Mouse (Mus musculus) forebrain, embryonic 14.5 days (tissue): ENCODE results near the gene Ppfibp2. TPM values are rescaled to one million over a fixed set of nuclear protein-coding genes. Genes with fewer than 3 reads are reported as not detected.

Source experiments
- ATAC-seq: fragments of 200-750 bp; cut with Nextera tagmentation; 2 replicates; pipeline ENCODE4 v1.8.0; 2017; ENCODE audit warnings: mild to moderate bottlenecking, moderate library complexity
- DNase-seq: peaks from one replicate; pipeline ENCODE4 v3.0.0-alpha.2; 2015; ENCODE audit warnings: low spot score
- H3K27ac ChIP-seq: fragments of 300-500 bp; sonication (generic); 2 replicates; pipeline ENCODE4 v1.5.1; 2014; ENCODE audit warnings: low read depth, mild to moderate bottlenecking, control low read depth, low read length, moderate library complexity
- H3K27me3 ChIP-seq: fragments of 300-500 bp; sonication (generic); replicated peaks from 2 replicates; pipeline ENCODE4 v1.6.1; 2014; ENCODE audit warnings: low read length, control low read depth, mixed read lengths; ENCODE audit not compliant: control insufficient read depth, insufficient read depth
- H3K36me3 ChIP-seq: fragments of 300-500 bp; sonication (generic); 2 replicates; pipeline ENCODE4 v1.6.1; 2014; ENCODE audit warnings: low read length, control low read depth; ENCODE audit not compliant: control insufficient read depth, insufficient read depth
- H3K4me1 ChIP-seq: fragments of 300-500 bp; sonication (generic); 2 replicates; pipeline ENCODE4 v1.6.1; 2014; ENCODE audit warnings: antibody characterized with exemption, low read length, control low read depth; ENCODE audit not compliant: control insufficient read depth, insufficient read depth
- H3K4me2 ChIP-seq: fragments of 300-500 bp; sonication (generic); 2 replicates; pipeline ENCODE4 v1.6.1; 2014; ENCODE audit warnings: mild to moderate bottlenecking, control low read depth, low read length
- H3K4me3 ChIP-seq: fragments of 300-500 bp; sonication (generic); 2 replicates; pipeline ENCODE4 v1.5.1; 2014; ENCODE audit warnings: low read depth, low read length, control low read depth
- H3K9ac ChIP-seq: fragments of 300-500 bp; sonication (generic); 2 replicates; pipeline ENCODE4 v1.6.1; 2014; ENCODE audit warnings: mild to moderate bottlenecking, low read length, control low read depth, moderate library complexity
- H3K9me3 ChIP-seq: fragments of 300-500 bp; sonication (generic); replicated peaks from 2 replicates; pipeline ENCODE4 v1.6.1; 2016; ENCODE audit warnings: low read length, control low read depth, mixed read lengths; ENCODE audit not compliant: control insufficient read depth
- WGBS: fragments of 180-500 bp; shearing (Covaris S2); extraction: QIAGEN DNeasy Blood & Tissue Kit; methylation state at CpG from one replicate; pipeline ENCODE4 v1.1.7; 2014; 5-methylcytosine and 5-hydroxymethylcytosine counted together
- polyA plus RNA-seq: library from polyadenylated mRNA; unstranded; fragments of >200 nt; fragmentation: Nextera tagmentation; extraction: Ambion mirVana; gene quantifications from 2 replicates; pipeline ENCODE4 v1.2.1, GENCODE M21; 2014

Ppfibp2 gene
- polyA plus RNA-seq, 1 experiment from 2014 or later = 1.6 TPM

GRCm38 (mm10) chr7:107746036-107746435, 151.0 kb downstream of the Ppfibp2 start:
- H3K4me3 ChIP-seq = no peak overlapping the region
- no peaks in the 10 kb centered on the region for H3K36me3 ChIP-seq
- H3K9me3 ChIP-seq = no peaks in the 10 kb centered on the region
- H3K9ac ChIP-seq = no peak overlapping the region
- H3K27me3 ChIP-seq = no peaks in the 10 kb centered on the region
- no peak for ATAC-seq
- DNase-seq = no peak
- H3K4me2 ChIP-seq = no peak overlapping the region
- 92% methylated on average over 8 of the region's 8 CpGs for WGBS
- H3K27ac ChIP-seq = no peak overlapping the region
- no peaks in the 10 kb centered on the region for H3K4me1 ChIP-seq

DNA sequence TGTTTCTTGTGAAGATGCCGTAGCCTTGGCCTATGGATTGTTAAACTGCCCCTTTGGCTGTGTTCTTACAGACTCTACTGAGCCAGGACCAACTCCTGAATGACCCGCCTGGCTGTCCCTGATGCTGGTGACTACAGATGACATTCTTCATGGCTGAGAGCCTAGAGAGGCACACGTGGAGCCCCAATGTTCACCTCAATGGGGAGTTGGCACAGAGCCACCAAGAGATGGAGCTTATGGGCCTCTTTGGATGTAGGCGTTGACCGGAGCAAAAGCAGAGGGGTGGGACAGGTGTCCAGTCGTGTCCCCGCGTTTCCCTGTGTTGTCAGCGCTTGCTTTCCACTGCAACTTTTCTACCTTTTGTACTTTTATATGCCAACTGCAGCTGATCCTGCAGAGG, 152.5 kb downstream of the Ppfibp2 start:
- ATAC-seq = peak; percentile 34; the same call in 1 of the 2 replicates
- no peak overlapping the region for H3K9ac ChIP-seq
- H3K4me1 ChIP-seq = no peaks in the 10 kb centered on the region
- DNase-seq = no peak
- no peak overlapping the region for H3K4me2 ChIP-seq
- no peaks in the 10 kb centered on the region for H3K9me3 ChIP-seq
- 80% methylated on average over 9 of the region's 9 CpGs for WGBS
- H3K4me3 ChIP-seq = no peak overlapping the region
- no peaks in the 10 kb centered on the region for H3K27me3 ChIP-seq
- H3K27ac ChIP-seq = no peak overlapping the region
- H3K36me3 ChIP-seq = no peaks in the 10 kb centered on the region

GRCm38 (mm10) chr7:107747954-107748353, 152.9 kb downstream of the Ppfibp2 start:
- H3K4me2 ChIP-seq = no peak overlapping the region
- H3K4me3 ChIP-seq = no peak overlapping the region
- H3K27me3 ChIP-seq = no peaks in the 10 kb centered on the region
- DNase-seq = peak; percentile 61
- ATAC-seq = peak; percentile 16; the same call in 1 of the 2 replicates
- H3K36me3 ChIP-seq = no peaks in the 10 kb centered on the region
- H3K27ac ChIP-seq = no peak overlapping the region
- H3K4me1 ChIP-seq = no peaks in the 10 kb centered on the region
- 15% methylated on average over 2 of the region's 2 CpGs for WGBS
- no peak overlapping the region for H3K9ac ChIP-seq
- no peaks in the 10 kb centered on the region for H3K9me3 ChIP-seq

- no peaks in the 10 kb centered on the region for H3K27me3 ChIP-seq
- no peak overlapping the region for H3K4me2 ChIP-seq
- no peaks in the 10 kb centered on the region for H3K9me3 ChIP-seq
- ATAC-seq (peak; percentile 73), DNase-seq (peak; percentile 84)
- no peak overlapping the region for H3K9ac ChIP-seq
- no peaks in the 10 kb centered on the region for H3K36me3 ChIP-seq
- no peak overlapping the region for H3K27ac ChIP-seq
- H3K4me1 ChIP-seq = no peaks in the 10 kb centered on the region
- H3K4me3 ChIP-seq = no peak overlapping the region
- 5% methylated on average over 3 of the region's 3 CpGs for WGBS
These were observed 154.3 kb downstream of the Ppfibp2 start for GRCm38 (mm10) chr7:107749270-107749669.

DNA sequence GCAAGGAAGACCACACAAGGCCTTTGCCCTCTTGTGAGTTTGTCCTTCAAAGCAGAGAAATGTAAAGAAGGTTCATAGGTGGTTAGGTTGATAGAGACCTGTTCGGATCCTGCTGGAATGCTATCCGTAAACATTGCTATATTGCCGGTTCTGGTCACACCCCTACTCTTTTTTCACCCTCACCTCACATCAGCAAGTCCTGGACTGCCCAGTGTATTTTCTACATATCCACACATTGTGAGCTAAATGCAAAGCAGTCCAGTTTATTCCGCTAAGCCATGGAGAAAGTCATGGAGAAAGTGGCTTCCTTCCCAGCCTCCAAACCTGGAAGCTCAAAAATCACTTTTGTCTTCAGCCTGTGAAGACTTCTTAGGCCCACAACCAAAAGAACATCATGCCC, 154.7 kb downstream of the Ppfibp2 start:
- WGBS = 95% methylated on average over 4 of the region's 4 CpGs
- no peak for DNase-seq

DNA sequence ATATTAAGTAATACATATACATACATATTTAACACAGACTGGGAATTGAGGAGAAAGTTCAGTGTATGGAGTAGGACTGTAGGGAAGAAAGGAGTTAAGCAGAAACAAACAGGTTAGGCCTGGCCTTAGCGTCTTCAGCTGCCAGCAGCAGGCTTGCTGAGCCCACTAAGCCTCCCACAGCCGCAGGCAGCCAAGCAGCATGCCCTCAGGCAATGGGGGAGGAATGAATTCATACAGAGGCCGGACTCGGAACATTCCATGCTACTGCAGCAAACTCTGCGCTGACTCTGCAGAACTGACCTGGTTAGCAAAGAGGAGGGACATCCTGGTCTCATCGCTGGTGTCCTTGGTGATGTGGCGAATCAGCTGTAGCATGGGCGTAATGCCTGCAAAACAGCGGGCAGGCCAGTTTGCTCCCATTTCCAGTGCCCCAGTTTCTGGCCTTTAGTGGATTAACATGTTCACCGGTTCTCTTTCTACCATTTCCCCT, 157.1 kb downstream of the Ppfibp2 start:
- WGBS = 69% methylated on average over 10 of the region's 10 CpGs
- ATAC-seq = no peak

More for the DNA sequence above, 154.7 kb downstream of the Ppfibp2 start:
- Histone ChIP-seq H3K9ac (no peak overlapping the region), H3K36me3 (no peaks in the 10 kb centered on the region), H3K4me1 (no peaks in the 10 kb centered on the region), H3K27me3 (no peaks in the 10 kb centered on the region), H3K4me3 (no peak overlapping the region), H3K4me2 (no peak overlapping the region), H3K27ac (no peak overlapping the region), H3K9me3 (no peaks in the 10 kb centered on the region)
- no peak for ATAC-seq

DNA sequence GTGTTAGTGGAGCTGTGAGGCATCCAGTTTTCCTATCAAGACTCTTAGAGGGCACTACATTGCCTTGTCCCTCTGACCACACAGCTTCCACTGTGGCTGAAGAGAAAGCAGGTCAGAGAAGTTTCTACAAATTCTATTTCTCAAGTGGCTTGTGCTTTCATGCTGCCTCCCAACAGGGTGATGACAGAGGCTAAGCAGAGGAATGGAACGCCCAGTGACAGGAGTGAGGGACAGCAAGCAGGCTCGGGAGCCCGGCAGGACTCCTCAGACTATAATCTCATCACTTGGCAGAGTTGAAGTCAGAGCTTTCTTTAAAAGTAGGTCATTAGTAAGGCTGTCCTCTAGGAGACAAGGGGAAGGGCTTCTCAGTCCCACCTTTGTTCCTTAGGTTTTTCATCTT, 160.9 kb downstream of the Ppfibp2 start:
- 70% methylated on average over 3 of the region's 3 CpGs for WGBS
- H3K9me3 ChIP-seq = no peaks in the 10 kb centered on the region
- H3K27me3 ChIP-seq = no peaks in the 10 kb centered on the region
- H3K9ac ChIP-seq = no peak overlapping the region
- ATAC-seq = no peak
- no peak overlapping the region for H3K27ac ChIP-seq
- no peaks in the 10 kb centered on the region for H3K4me1 ChIP-seq
- no peak overlapping the region for H3K4me2 ChIP-seq
- no peak for DNase-seq
- no peak overlapping the region for H3K4me3 ChIP-seq
- H3K36me3 ChIP-seq = no peaks in the 10 kb centered on the region

More for the DNA sequence above, 157.1 kb downstream of the Ppfibp2 start:
- DNase-seq = no peak
- H3K27ac ChIP-seq = no peak overlapping the region
- H3K27me3 ChIP-seq = no peaks in the 10 kb centered on the region
- no peak overlapping the region for H3K4me2 ChIP-seq
- no peaks in the 10 kb centered on the region for H3K4me1 ChIP-seq
- H3K36me3 ChIP-seq = no peaks in the 10 kb centered on the region
- H3K9me3 ChIP-seq = no peaks in the 10 kb centered on the region
- H3K9ac ChIP-seq = no peak overlapping the region
- H3K4me3 ChIP-seq = no peak overlapping the region

GRCm38 (mm10) chr7:107756748-107757147, 161.7 kb downstream of the Ppfibp2 start:
- H3K4me2 ChIP-seq = no peak overlapping the region
- DNase-seq (no peak), ATAC-seq (no peak)
- H3K4me1 ChIP-seq = no peaks in the 10 kb centered on the region
- no peak overlapping the region for H3K4me3 ChIP-seq
- H3K27ac ChIP-seq = no peak overlapping the region
- no peaks in the 10 kb centered on the region for H3K27me3 ChIP-seq
- H3K9me3 ChIP-seq = no peaks in the 10 kb centered on the region
- WGBS = 100% methylated on average over 2 of the region's 2 CpGs
- no peak overlapping the region for H3K9ac ChIP-seq
- H3K36me3 ChIP-seq = no peaks in the 10 kb centered on the region

DNA sequence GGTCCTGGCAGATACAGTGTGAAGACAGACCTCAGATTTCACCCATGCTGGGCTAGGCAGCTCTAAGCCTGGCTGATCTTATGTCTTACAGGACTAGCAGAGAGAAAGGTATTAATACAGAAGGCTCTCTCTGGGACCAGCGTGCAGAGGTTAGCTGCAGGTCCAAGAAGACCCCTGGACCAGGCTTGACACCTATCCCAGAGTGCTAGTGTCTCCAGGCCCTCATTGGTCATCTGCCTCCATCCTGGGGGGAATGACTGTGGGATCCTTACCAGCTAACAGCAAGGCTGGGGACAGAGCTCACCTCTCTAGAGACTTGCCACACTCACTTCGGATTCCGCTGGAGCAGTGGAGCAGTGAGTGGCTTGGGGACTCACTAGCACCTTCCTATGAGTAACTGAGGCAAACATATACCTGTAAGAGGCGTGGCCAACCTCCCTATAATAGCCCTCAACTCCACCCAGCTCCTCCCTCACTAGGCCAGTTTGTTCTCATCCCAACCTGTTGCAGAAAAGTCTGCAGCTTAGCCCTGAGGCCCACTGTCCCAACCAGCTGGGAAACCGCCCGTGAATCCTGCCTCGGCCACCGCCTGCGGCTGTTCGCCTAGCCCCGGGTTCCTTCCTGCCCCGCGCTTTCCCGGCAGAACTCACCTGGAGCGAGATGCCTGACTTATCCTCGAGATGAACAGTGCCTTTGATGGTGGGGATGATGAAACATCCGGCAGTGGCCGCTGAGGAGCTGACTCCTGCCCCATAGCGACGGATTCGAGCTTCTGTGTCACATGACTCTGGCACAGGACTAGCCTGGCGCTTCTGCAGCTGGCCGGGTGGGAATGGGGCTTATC, 162.5 kb downstream of the Ppfibp2 start, which contains the start of gene Cyb5r2:
Gene Cyb5r2 (minus strand): TSS at position 725 of the 844 bp plus-strand sequence.
- WGBS = 14% methylated on average over 23 of the region's 23 CpGs
- Histone ChIP-seq H3K36me3 (no peaks in the 10 kb centered on the region), H3K9me3 (no peaks in the 10 kb centered on the region), H3K27ac (no peak within 1 kb of the TSS), H3K4me2 (peak within 1 kb of the TSS; percentile 46), H3K4me3 (0 out of 2 replicates have a peak within 1 kb of the TSS, but pooled peaks have one; percentile 12), H3K4me1 (no peaks in the 10 kb centered on the region), H3K9ac (peak within 1 kb of the TSS; percentile 50), H3K27me3 (no peaks in the 10 kb centered on the region)
- peak; percentile 9 for DNase-seq
- ATAC-seq = peak; percentile 42; the same call in 1 of the 2 replicates
